Mouse (Mus musculus) liver, embryonic 15.5 days (tissue): ENCODE measurements around the gene Psmd12. TPM values are rescaled to one million over a fixed set of nuclear protein-coding genes. Genes with fewer than 3 reads are reported as not detected.
A peak's percentile ranks its signal among the peaks of the same experiment; 100 is the strongest.

ENCODE experiments used
- ATAC-seq: fragments of 200-750 bp; cut with Nextera tagmentation; 2 replicates; pipeline ENCODE4 v1.8.0; 2017; ENCODE audit warnings: moderate number of reproducible peaks, mild to moderate bottlenecking, moderate library complexity; ENCODE audit not compliant: insufficient read depth
- H3K27ac ChIP-seq: fragments of 300-500 bp; sonication (generic); replicated peaks from 2 replicates; pipeline ENCODE4 v1.5.1; 2015; ENCODE audit warnings: mild to moderate bottlenecking, inconsistent platforms
- H3K27me3 ChIP-seq: fragments of 300-500 bp; sonication (generic); 2 replicates; pipeline ENCODE4 v1.6.1; 2015; ENCODE audit warnings: mild to moderate bottlenecking, inconsistent platforms
- H3K36me3 ChIP-seq: fragments of 300-500 bp; sonication (generic); replicated peaks from 2 replicates; pipeline ENCODE4 v1.6.1; 2015; ENCODE audit warnings: moderate library complexity, mild to moderate bottlenecking, inconsistent platforms
- H3K4me1 ChIP-seq: fragments of 300-500 bp; sonication (generic); replicated peaks from 2 replicates; pipeline ENCODE4 v1.6.1; 2015; ENCODE audit warnings: inconsistent platforms
- H3K4me2 ChIP-seq: fragments of 300-500 bp; sonication (generic); 2 replicates; pipeline ENCODE4 v1.6.1; 2015; ENCODE audit warnings: moderate library complexity, mild to moderate bottlenecking, inconsistent platforms
- H3K4me3 ChIP-seq: fragments of 300-500 bp; sonication (generic); replicated peaks from 2 replicates; pipeline ENCODE4 v1.5.1; 2015; ENCODE audit warnings: mild to moderate bottlenecking, inconsistent platforms
- H3K9ac ChIP-seq: fragments of 300-500 bp; sonication (generic); 2 replicates; pipeline ENCODE4 v1.6.1; 2015; ENCODE audit warnings: moderate library complexity, mild to moderate bottlenecking, inconsistent platforms
- H3K9me3 ChIP-seq: fragments of 300-500 bp; sonication (generic); replicated peaks from 2 replicates; pipeline ENCODE4 v1.6.1; 2016; ENCODE audit warnings: inconsistent platforms
- WGBS: fragments of 180-500 bp; shearing (Covaris S2); methylation state at CpG from one replicate; pipeline ENCODE4 v1.1.7; 2015; ENCODE audit warnings: mixed read lengths; ENCODE audit not compliant: insufficient replicate concordance; 5-methylcytosine and 5-hydroxymethylcytosine counted together
- polyA plus RNA-seq: library from polyadenylated mRNA; unstranded; fragments of >200 nt; fragmentation: Nextera tagmentation; extraction: Ambion mirVana; gene quantifications from 2 replicates; pipeline ENCODE4 v1.2.1, GENCODE M21; 2015

The Psmd12 gene
- polyA plus RNA-seq, 1 experiment from 2014 or later: 88.4 TPM

GRCm38 (mm10) chr11:107516387-107516786, 37.1 kb downstream of the Psmd12 start:
- WGBS: 66% methylated on average over 2 of the region's 2 CpGs
- Histone ChIP-seq H3K9me3 (no peaks in the 10 kb centered on the region), H3K27ac (no peak overlapping the region)

GRCm38 (mm10) chr11:107518645-107519429, 39.6 kb downstream of the Psmd12 start:
- H3K27ac ChIP-seq: no peak overlapping the region
- H3K27me3 ChIP-seq: no peaks in the 10 kb centered on the region
- WGBS: 52% methylated on average over 5 of the region's 5 CpGs
- H3K9ac ChIP-seq: no peak overlapping the region
- no peaks in the 10 kb centered on the region for H3K36me3 ChIP-seq
- no peak overlapping the region for H3K4me2 ChIP-seq
- H3K4me1 ChIP-seq: no peaks in the 10 kb centered on the region
- H3K9me3 ChIP-seq: no peaks in the 10 kb centered on the region
- ATAC-seq: no peak
- no peak overlapping the region for H3K4me3 ChIP-seq

More at GRCm38 (mm10) chr11:107516387-107516786, 37.1 kb downstream of the Psmd12 start:
- H3K27me3 ChIP-seq: no peaks in the 10 kb centered on the region
- no peaks in the 10 kb centered on the region for H3K4me1 ChIP-seq
- no peaks in the 10 kb centered on the region for H3K36me3 ChIP-seq
- no peak overlapping the region for H3K9ac ChIP-seq
- no peak for ATAC-seq
- H3K4me2 ChIP-seq: no peak overlapping the region
- no peak overlapping the region for H3K4me3 ChIP-seq

- WGBS: 50% methylated on average over 1 of the region's 1 CpGs
- Histone ChIP-seq H3K4me3 (no peak overlapping the region), H3K9me3 (no peaks in the 10 kb centered on the region), H3K27me3 (no peaks in the 10 kb centered on the region), H3K4me1 (no peaks in the 10 kb centered on the region), H3K9ac (no peak overlapping the region), H3K36me3 (no peaks in the 10 kb centered on the region), H3K4me2 (no peak overlapping the region), H3K27ac (no peak overlapping the region)
- no peak for ATAC-seq
Observed at GRCm38 (mm10) chr11:107521153-107521552, 41.9 kb downstream of the Psmd12 start.

- Histone ChIP-seq H3K9me3 (no peaks in the 10 kb centered on the region), H3K4me3 (no peak overlapping the region), H3K36me3 (no peaks in the 10 kb centered on the region), H3K4me1 (peaks cover 4% of the 10 kb centered on the region; the same call in 1 of the 2 replicates), H3K27me3 (no peaks in the 10 kb centered on the region), H3K4me2 (no peak overlapping the region), H3K27ac (no peak overlapping the region), H3K9ac (no peak overlapping the region)
- ATAC-seq: no peak
- 64% methylated on average over 1 of the region's 1 CpGs for WGBS
Observed at GRCm38 (mm10) chr11:107524966-107525365, 45.7 kb downstream of the Psmd12 start.

GRCm38 (mm10) chr11:107527632-107528031, 48.3 kb downstream of the Psmd12 start:
- Histone ChIP-seq H3K4me3 (no peak overlapping the region), H3K4me2 (no peak overlapping the region), H3K36me3 (no peaks in the 10 kb centered on the region), H3K4me1 (peaks cover 12% of the 10 kb centered on the region), H3K27me3 (no peaks in the 10 kb centered on the region), H3K9ac (no peak overlapping the region), H3K27ac (no peak overlapping the region), H3K9me3 (no peaks in the 10 kb centered on the region)
- no peak for ATAC-seq
- 67% methylated on average over 3 of the region's 3 CpGs for WGBS

GRCm38 (mm10) chr11:107529320-107529719, 50.0 kb downstream of the Psmd12 start:
- H3K4me3 ChIP-seq: no peak overlapping the region
- no peaks in the 10 kb centered on the region for H3K9me3 ChIP-seq
- H3K4me2 ChIP-seq: no peak overlapping the region
- ATAC-seq: peak; percentile 34; the same call in 1 of the 2 replicates
- no peak overlapping the region for H3K9ac ChIP-seq
- peaks cover 12% of the 10 kb centered on the region for H3K4me1 ChIP-seq
- no peak overlapping the region for H3K27ac ChIP-seq
- no peaks in the 10 kb centered on the region for H3K36me3 ChIP-seq
- 11% methylated on average over 8 of the region's 8 CpGs for WGBS
- no peaks in the 10 kb centered on the region for H3K27me3 ChIP-seq

- ATAC-seq: peak; percentile 42
- WGBS: 31% methylated on average over 4 of the region's 4 CpGs
Observed at GRCm38 (mm10) chr11:107531445-107531844, 52.2 kb downstream of the Psmd12 start.

GRCm38 (mm10) chr11:107532271-107532670, 53.0 kb downstream of the Psmd12 start:
- peaks cover 12% of the 10 kb centered on the region for H3K4me1 ChIP-seq
- no peaks in the 10 kb centered on the region for H3K27me3 ChIP-seq
- no peaks in the 10 kb centered on the region for H3K9me3 ChIP-seq
- no peak for ATAC-seq
- 13% methylated on average over 5 of the region's 5 CpGs for WGBS
- H3K4me2 ChIP-seq: no peak overlapping the region
- no peak overlapping the region for H3K4me3 ChIP-seq
- H3K36me3 ChIP-seq: no peaks in the 10 kb centered on the region
- H3K27ac ChIP-seq: no peak overlapping the region
- H3K9ac ChIP-seq: no peak overlapping the region

More at GRCm38 (mm10) chr11:107531445-107531844, 52.2 kb downstream of the Psmd12 start:
- H3K4me2 ChIP-seq: no peak overlapping the region
- H3K4me3 ChIP-seq: no peak overlapping the region
- H3K27me3 ChIP-seq: no peaks in the 10 kb centered on the region
- no peaks in the 10 kb centered on the region for H3K9me3 ChIP-seq
- H3K4me1 ChIP-seq: peaks cover 12% of the 10 kb centered on the region
- 0 out of 2 replicates have a peak overlapping the region, but pooled peaks have one; percentile 6 for H3K27ac ChIP-seq
- no peaks in the 10 kb centered on the region for H3K36me3 ChIP-seq
- no peak overlapping the region for H3K9ac ChIP-seq

GRCm38 (mm10) chr11:107538994-107539393, 59.7 kb downstream of the Psmd12 start:
- Histone ChIP-seq H3K4me1 (no peaks in the 10 kb centered on the region), H3K27ac (no peak overlapping the region), H3K9me3 (no peaks in the 10 kb centered on the region), H3K27me3 (no peaks in the 10 kb centered on the region), H3K4me2 (no peak overlapping the region), H3K9ac (no peak overlapping the region), H3K4me3 (no peak overlapping the region), H3K36me3 (no peaks in the 10 kb centered on the region)
- WGBS: 76% methylated on average over 4 of the region's 4 CpGs
- no peak for ATAC-seq

- no peak overlapping the region for H3K4me2 ChIP-seq
- H3K36me3 ChIP-seq: no peaks in the 10 kb centered on the region
- no peaks in the 10 kb centered on the region for H3K9me3 ChIP-seq
- WGBS: 23% methylated on average over 1 of the region's 1 CpGs
- H3K4me3 ChIP-seq: no peak overlapping the region
- H3K27me3 ChIP-seq: peaks cover under 1% of the 10 kb centered on the region; the same call in 1 of the 2 replicates
- H3K4me1 ChIP-seq: no peaks in the 10 kb centered on the region
- H3K27ac ChIP-seq: no peak overlapping the region
- H3K9ac ChIP-seq: no peak overlapping the region
- ATAC-seq: no peak
Observed at GRCm38 (mm10) chr11:107540339-107540738, 61.1 kb downstream of the Psmd12 start.

GRCm38 (mm10) chr11:107545747-107546476, 66.6 kb downstream of the Psmd12 start:
- Histone ChIP-seq H3K36me3 (no peaks in the 10 kb centered on the region), H3K4me1 (peaks cover 28% of the 10 kb centered on the region), H3K4me3 (no peak overlapping the region), H3K27me3 (peaks cover 22% of the 10 kb centered on the region), H3K9me3 (no peaks in the 10 kb centered on the region), H3K9ac (no peak overlapping the region), H3K27ac (no peak overlapping the region), H3K4me2 (peak overlapping the region; percentile 94)
- WGBS: 36% methylated on average over 13 of the region's 13 CpGs
- ATAC-seq: no peak
